Mouse (Mus musculus) ovary, postnatal 10 days (tissue): ENCODE data around the gene Fhit.

Experiments used
- DNase-seq: peaks from one replicate; pipeline ENCODE4 v3.0.0; 2022; ENCODE audit warnings: low spot score

Gene Fhit

GRCm38 (mm10) chr14:9684362-9684761 lies 1477.5 kb downstream of the Fhit start:
- DNase-seq: no peak

DNA sequence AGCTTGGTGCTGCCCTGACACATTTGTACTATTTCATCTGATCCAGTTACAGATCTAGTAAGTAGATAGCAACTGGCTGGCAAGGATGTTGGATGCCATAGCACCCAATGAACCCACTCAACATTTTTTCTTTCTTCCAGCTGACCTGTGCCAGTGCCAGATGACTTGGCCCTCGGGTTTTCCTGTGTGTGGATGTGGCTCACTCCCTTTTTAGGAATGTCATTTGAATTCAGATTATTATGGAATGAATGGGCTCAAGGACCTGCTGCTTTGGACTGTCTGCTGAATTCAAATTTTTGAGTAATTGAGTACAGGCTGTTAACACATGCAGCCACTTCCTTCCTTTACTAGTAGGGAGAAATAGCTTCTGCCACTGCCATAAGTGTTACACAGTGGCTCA lies 1489.1 kb downstream of the Fhit start:
- DNase-seq: no peak

DNA sequence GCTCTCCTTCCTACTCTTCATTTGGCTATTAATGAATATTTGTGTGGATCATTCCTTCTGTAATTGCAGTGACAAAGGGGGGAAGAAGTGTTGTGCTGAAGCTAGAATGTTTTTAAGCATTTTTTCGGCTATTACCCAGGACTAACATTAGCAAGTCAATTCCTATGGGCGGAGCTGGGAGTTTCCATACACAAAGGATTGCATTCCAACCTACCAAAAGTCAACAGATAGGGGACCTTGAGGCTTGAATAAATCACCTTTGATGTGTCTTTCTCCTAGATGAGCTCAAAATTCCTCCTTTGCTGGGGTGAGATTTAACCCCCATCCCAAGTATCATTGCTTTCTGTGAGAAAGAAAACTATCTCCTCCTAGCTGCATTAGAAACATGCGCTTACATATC lies 1490.1 kb downstream of the Fhit start:
- DNase-seq: no peak

GRCm38 (mm10) chr14:9669766-9670165 lies 1492.1 kb downstream of the Fhit start:
- DNase-seq: no peak

- DNase-seq: no peak
Measured at GRCm38 (mm10) chr14:9658445-9658844, 1503.4 kb downstream of the Fhit start.

DNA sequence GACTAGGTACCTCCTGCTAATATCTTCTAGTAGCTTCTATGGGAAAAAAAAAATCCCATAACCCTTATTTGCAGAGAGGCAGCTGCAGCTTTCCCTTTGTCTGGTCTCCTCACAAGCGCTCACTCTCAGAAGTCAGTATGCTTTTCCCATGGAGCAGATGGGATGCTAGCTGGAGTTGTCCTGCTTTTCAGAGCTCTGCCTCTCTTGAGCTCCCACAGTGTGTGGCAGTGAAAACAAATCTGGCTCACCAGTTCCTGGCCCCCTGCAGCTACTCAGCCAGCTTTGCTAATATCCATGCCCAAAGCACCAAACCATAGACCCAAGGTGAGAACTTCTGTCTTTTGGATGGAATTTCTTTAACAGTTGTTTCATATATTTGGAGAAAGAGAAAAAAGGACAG lies 1510.4 kb downstream of the Fhit start:
- DNase-seq: no peak

GRCm38 (mm10) chr14:9648416-9648815 lies 1513.4 kb downstream of the Fhit start:
- no peak for DNase-seq

GRCm38 (mm10) chr14:9646233-9646632 lies 1515.6 kb downstream of the Fhit start:
- DNase-seq: no peak

DNA sequence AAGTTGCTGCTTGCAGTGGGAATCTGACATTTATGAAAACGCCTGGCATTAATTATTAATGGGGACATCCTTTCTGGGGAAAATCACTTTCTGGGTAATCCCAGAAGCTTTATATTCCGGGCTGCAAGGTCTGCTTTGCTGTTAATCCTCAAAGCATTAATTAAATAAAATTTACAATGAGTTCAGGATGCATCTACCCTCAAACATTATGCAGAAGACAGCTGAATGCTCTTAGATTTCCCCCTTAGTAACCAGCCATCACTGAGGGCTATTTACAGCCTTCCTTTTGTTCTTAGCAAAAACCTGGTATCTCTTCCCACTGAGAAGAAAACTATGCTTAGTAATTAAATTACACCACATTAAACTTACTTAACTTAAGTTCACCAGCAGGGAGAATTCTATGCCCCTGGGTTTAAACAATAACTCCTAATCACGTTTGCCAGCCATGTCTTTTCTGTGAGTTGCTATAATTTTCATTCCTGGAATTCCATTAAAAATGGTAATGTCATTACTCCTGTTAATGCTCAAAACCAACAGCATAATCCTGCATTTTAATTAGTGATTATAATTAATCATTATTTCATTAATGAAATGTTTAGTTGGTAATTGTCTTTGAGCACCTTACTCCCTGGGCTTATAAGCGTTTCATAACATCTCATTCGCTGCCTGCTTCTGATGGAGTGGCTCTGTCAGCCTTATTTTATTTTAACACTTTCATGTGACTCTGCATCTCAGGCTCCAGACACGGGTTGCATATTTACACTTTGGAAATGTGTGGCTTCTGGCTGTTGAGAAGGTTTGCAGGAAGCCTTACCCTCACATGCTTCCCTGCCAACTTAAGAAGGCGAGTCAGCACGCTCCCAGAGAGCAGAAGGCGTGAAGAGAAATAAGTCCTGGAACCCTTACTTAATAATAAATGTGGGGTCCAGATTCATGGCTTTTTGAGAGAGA lies 1517.3 kb downstream of the Fhit start:
- no peak for DNase-seq

DNA sequence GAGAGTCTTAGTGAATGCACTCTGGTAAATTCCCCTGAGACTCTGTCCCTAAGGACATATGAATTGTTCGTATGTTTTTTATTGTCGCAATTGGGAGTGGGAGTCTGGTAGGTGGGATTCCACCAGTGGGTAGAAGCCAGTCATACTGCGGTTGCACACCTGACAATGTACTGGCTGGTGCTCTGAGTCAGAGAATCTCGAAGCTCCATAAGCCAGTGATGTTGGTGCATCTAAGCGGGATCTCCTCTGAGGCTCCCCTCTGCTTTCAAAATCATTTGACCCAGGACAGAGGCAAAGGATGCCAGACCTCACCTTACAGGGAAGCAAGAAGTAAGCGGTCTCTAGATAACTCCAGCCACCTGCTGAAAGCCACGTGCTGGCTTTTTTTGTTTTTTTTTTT lies 1518.1 kb downstream of the Fhit start:
- no peak for DNase-seq

- DNase-seq: no peak
Measured at GRCm38 (mm10) chr14:9642628-9643027, 1519.2 kb downstream of the Fhit start.

DNA sequence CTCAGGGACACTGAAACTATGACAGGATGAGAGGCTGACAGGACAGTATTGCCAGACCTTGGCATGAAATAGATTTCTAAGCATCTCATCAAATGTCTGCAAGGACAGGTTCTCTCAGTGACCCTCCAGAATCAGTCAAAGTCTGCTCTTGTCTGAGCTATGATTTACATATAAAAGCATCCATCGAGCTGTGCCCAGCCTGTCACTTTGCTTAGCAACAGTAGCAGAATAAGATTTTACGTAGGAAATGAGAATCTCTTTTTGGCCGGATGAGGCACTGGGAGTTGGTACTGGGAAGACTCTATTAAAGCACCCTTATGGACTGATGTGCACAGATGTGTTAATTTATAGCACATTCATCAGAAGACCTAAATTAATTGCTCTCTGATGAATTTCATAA lies 1519.8 kb downstream of the Fhit start:
- DNase-seq: no peak

DNA sequence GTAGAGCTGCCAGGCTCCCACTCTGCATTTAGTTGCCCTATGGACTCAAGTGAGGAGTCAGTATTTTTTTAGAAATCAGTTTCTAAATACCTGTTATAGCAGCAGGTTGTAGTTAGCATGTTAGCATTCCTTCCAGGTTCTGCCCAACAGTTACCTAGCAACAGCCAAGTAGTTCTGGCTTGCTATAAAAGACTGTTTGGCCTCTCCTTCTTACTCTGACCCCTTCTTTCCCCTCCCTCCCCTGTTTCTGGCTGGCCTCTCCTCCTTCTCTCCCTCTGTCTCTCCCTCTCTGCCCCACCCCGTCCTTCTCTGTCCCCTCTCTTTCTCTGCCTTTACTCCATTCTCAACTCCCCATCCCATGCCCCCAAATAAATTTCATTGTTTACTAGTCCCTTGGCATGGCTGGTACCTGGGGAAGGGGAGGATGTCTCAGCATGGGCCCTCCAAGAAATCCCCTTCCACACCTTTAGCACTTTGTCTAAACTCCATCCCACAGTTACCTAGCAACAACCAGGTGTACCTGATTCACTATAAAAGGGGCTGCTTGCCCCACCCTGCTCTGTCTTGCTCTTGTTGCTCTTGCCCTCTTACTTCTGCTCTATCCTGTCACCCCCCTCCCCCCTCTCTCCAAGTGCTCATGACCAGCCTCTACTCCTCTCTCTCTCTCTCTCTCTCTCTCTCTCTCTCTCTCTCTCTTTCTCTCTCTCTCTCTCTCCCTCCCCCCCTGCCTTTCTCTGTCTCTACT lies 1527.4 kb downstream of the Fhit start:
- no peak for DNase-seq

DNA sequence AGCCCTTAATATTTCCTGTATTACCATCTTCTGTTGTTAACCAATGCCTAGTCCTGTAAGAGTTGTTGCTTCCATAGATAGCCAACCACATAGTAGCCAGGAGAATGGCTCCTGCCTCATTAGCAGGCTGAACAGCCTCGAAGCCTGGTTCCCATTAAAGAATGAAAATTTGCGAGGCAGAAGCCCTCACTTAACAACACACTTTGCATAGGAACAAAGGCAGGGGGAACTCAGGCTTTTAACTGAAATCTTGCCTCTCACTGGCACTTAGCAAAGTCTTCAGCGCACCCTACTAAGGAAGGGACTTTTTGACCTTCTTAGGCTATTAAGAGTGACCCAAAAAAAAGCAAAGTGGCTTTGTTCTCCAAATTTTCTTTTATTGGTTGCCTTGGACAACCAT lies 1529.3 kb downstream of the Fhit start:
- DNase-seq: no peak

- no peak for DNase-seq
Measured at GRCm38 (mm10) chr14:9623219-9624043, 1538.4 kb downstream of the Fhit start.

- no peak for DNase-seq
Measured at GRCm38 (mm10) chr14:9620902-9621540, 1540.8 kb downstream of the Fhit start.

DNA sequence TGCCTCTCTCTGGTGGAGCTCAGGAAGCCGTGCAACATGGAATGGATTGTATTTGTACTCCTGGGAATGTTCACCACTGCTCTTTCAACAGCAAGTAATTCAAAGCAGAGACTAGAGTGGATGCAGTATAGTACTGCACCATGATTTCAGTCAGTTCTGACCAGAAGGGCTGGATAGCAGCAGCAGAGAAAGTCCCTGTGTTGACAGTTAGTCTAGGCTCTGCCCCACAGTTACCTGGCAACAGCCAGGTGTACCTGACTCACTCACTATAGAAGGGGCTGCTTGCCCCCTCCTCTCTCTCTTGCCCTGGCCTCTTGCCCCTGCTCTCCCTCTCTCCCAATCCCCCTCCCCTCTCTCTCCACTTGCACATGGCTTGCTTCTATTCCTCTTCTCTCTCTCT lies 1542.0 kb downstream of the Fhit start:
- no peak for DNase-seq

GRCm38 (mm10) chr14:9613126-9613525 lies 1548.7 kb downstream of the Fhit start:
- no peak for DNase-seq

DNA sequence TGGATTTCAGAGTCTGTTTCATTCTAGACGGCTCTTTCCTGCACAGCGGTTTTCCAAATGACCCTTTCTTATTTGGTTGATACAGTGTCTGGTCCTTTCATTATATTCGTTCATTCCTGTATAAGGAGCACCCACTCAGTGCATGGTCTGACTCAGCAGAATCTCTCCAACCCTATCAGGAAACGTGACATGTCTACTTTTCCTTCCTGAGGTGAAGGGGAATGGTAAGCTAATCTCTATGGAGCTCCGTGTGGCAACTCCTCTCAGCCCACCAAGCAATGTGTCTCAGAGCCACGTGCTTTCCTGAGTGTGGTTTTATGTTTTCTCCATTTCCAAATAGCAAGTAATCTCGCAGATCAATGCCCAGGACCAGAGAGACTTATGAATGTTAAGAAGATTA lies 1552.7 kb downstream of the Fhit start:
- DNase-seq: no peak

- no peak for DNase-seq
Measured at GRCm38 (mm10) chr14:9606584-9607377, 1555.1 kb downstream of the Fhit start.

DNA sequence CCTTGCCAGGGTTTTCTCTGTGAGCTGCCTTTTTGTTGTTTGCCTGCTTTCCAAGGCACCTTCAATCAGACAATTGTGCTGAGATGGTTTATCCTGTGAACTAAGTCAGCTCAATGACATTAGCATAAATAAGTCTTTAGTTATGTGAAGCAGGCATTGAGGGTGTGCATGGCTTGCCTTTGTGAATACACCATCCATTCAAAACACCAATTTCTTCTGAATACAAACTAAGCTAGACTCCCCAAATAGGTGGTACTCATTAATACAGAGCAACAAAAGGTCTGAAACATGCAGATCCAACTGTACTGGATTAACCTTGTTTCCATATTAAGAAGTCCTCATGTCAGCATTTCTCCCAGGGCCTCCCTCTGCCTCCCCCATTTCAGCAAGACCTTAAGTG lies 1561.6 kb downstream of the Fhit start:
- DNase-seq: no peak
